Mouse (Mus musculus) limb, embryonic 15.5 days (tissue): ENCODE measurements around the gene Drap1. TPM values are rescaled to one million over a fixed set of nuclear protein-coding genes. Genes with fewer than 3 reads are reported as not detected.

Source experiments
- ATAC-seq: fragments of 200-750 bp; cut with Nextera tagmentation; 2 replicates; pipeline ENCODE4 v1.8.0; 2017; ENCODE audit warnings: low read depth, moderate TSS enrichment; ENCODE audit not compliant: insufficient number of reproducible peaks, low FRiP score, low TSS enrichment
- H3K27ac ChIP-seq: fragments of 300-500 bp; sonication (generic); 2 replicates; pipeline ENCODE4 v1.5.1; 2015; ENCODE audit warnings: moderate library complexity, mild to moderate bottlenecking, inconsistent platforms
- H3K27me3 ChIP-seq: fragments of 300-500 bp; sonication (generic); 2 replicates; pipeline ENCODE4 v1.6.1; 2015; ENCODE audit warnings: inconsistent platforms
- H3K36me3 ChIP-seq: fragments of 300-500 bp; sonication (generic); 2 replicates; pipeline ENCODE4 v1.6.1; 2015; ENCODE audit warnings: inconsistent platforms
- H3K4me1 ChIP-seq: fragments of 300-500 bp; sonication (generic); 2 replicates; pipeline ENCODE4 v1.6.1; 2015; ENCODE audit warnings: inconsistent platforms
- H3K4me2 ChIP-seq: fragments of 300-500 bp; sonication (generic); 2 replicates; pipeline ENCODE4 v1.6.1; 2015; ENCODE audit warnings: mild to moderate bottlenecking, inconsistent platforms
- H3K4me3 ChIP-seq: fragments of 300-500 bp; sonication (generic); 2 replicates; pipeline ENCODE4 v1.5.1; 2015; ENCODE audit warnings: mild to moderate bottlenecking, inconsistent platforms
- H3K9ac ChIP-seq: fragments of 300-500 bp; sonication (generic); 2 replicates; pipeline ENCODE4 v1.6.1; 2015; ENCODE audit warnings: inconsistent platforms
- H3K9me3 ChIP-seq: fragments of 300-500 bp; sonication (generic); 2 replicates; pipeline ENCODE4 v1.6.1; 2016; ENCODE audit warnings: inconsistent platforms
- WGBS: fragments of 180-500 bp; shearing (Covaris S2); methylation state at CpG from one replicate; pipeline ENCODE4 v1.1.7; 2015; 5-methylcytosine and 5-hydroxymethylcytosine counted together
- polyA plus RNA-seq: library from polyadenylated mRNA; unstranded; fragments of >200 nt; fragmentation: Nextera tagmentation; extraction: Ambion mirVana; gene quantifications from 2 replicates; pipeline ENCODE4 v1.2.1, GENCODE M21; 2015

Drap1 gene
- polyA plus RNA-seq, 1 experiment from 2014 or later = 257 TPM

DNA sequence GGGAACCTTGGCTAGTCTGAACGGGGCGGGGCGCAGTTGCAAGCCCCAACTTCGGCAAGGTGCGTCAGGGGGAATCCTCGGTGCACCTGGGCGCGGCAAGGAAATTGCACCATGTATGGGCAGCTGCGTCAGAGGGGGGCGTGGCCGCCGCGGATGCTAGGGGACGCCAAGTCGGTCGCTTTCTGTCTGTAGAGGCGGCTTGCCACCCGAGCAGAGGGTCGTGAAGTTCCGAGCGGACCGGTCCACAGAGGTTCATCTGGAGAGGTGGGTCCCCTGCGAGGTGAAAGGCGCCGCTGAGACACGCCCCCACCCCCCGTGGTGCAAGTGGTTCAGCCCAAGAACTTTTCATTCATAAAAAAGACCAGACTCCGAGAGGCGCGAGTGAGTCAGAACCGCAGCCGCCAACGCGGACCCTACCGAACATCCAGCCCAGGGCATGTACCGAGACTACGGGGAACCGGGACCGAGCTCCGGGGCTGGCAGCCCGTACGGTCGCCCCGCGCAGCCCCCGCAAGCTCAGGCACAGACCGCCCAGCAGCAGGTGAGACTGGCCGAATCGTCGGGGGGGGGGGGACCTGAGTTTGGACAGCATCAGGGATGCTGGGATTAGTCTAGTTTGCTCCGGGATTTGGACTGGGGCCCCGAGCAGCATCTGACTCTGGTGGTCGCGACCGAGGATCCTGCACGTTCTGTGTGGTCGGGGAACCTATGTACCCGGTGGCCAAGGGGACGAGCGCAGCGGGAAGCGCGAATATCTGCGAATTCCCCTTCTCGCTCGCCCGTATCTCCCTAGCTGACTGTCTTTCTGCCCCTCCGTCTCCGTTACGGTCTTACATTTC is 23.0 kb upstream of the Drap1 start, which contains the start of gene Fosl1:
Fosl1 (plus strand) TSS at position 33 of the 839 bp plus-strand sequence.
- peak; percentile 72; the same call in 1 of the 2 replicates for ATAC-seq
- under 1% methylated on average over 70 of the region's 70 CpGs for WGBS
- Histone ChIP-seq H3K9me3 (peaks cover 4% of the 10 kb centered on the region; the same call in 1 of the 2 replicates), H3K4me3 (peak within 1 kb of the TSS; percentile 52), H3K4me2 (peak within 1 kb of the TSS; percentile 89), H3K27ac (no peak within 1 kb of the TSS), H3K36me3 (no peaks in the 10 kb centered on the region), H3K4me1 (peaks cover 22% of the 10 kb centered on the region), H3K9ac (no peak within 1 kb of the TSS), H3K27me3 (peaks cover 56% of the 10 kb centered on the region)

DNA sequence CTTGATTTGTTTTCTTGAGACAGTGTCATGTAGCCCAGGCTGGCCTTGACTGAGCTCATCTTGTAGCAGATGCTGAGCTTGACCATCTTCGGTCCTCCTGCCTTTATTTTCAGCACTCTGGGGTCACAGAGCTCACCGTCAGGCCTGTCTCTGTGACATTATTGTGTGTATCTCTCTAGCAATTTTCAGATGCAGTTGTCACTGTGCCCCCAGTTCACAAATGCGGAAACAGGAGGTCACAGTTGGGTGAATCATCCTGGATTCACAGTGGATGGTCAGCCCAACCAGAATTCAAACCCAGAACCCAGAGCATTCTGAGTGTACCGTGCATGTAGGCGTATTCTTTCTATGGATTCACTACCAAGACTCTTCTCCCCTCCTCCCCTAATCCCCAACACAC is 21.0 kb upstream of the Drap1 start:
- Histone ChIP-seq H3K27ac (no peak overlapping the region), H3K4me1 (peaks cover 22% of the 10 kb centered on the region), H3K4me3 (no peak overlapping the region), H3K9ac (no peak overlapping the region), H3K36me3 (no peaks in the 10 kb centered on the region), H3K4me2 (no peak overlapping the region), H3K27me3 (peaks cover 56% of the 10 kb centered on the region), H3K9me3 (peaks cover 4% of the 10 kb centered on the region; the same call in 1 of the 2 replicates)
- no peak for ATAC-seq
- WGBS = 86% methylated on average over 5 of the region's 5 CpGs

GRCm38 (mm10) chr19:5444954-5445353 is 20.2 kb upstream of the Drap1 start:
- Histone ChIP-seq H3K27ac (no peak overlapping the region), H3K36me3 (no peaks in the 10 kb centered on the region), H3K27me3 (peaks cover 49% of the 10 kb centered on the region), H3K9me3 (peaks cover 4% of the 10 kb centered on the region; the same call in 1 of the 2 replicates), H3K4me2 (no peak overlapping the region), H3K9ac (no peak overlapping the region), H3K4me3 (no peak overlapping the region), H3K4me1 (peaks cover 22% of the 10 kb centered on the region)
- 41% methylated on average over 7 of the region's 7 CpGs for WGBS
- ATAC-seq = no peak

GRCm38 (mm10) chr19:5444371-5444908 is 19.7 kb upstream of the Drap1 start:
- Histone ChIP-seq H3K9me3 (peaks cover 4% of the 10 kb centered on the region; the same call in 1 of the 2 replicates), H3K4me3 (no peak overlapping the region), H3K36me3 (no peaks in the 10 kb centered on the region), H3K27ac (no peak overlapping the region), H3K4me1 (peaks cover 22% of the 10 kb centered on the region), H3K9ac (no peak overlapping the region), H3K4me2 (no peak overlapping the region), H3K27me3 (peaks cover 44% of the 10 kb centered on the region)
- ATAC-seq = no peak
- 58% methylated on average over 9 of the region's 9 CpGs for WGBS

DNA sequence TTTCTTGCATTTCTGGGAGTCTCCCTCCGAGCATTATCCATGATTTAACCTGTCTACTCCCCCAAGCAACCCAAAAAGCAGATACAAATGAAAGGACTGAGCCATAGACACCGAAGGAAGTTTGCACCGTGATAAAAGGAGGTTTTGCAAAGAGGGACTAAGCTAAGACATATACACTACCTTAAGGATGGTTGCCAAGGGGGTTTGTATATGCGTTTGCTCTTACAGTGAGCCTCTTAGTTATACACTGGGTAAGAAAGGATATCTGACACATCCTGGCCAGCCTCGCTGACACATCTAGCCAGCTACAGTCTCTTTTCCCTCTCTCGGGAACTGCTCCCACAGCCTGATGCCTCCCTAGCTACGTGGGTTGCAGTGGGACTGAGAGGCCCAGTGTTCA is 9.2 kb upstream of the Drap1 start:
- ATAC-seq = no peak
- H3K27ac ChIP-seq = 0 out of 2 replicates have a peak overlapping the region, but pooled peaks have one; percentile 17

GRCm38 (mm10) chr19:5432992-5433852 is 8.4 kb upstream of the Drap1 start:
- Histone ChIP-seq H3K27me3 (no peaks in the 10 kb centered on the region), H3K27ac (peak overlapping the region; percentile 72), H3K9ac (peak overlapping the region; percentile 39; the same call in 1 of the 2 replicates), H3K4me1 (peaks cover 29% of the 10 kb centered on the region), H3K36me3 (peaks cover 3% of the 10 kb centered on the region; the same call in 1 of the 2 replicates), H3K4me2 (peak overlapping the region; percentile 67), H3K9me3 (no peaks in the 10 kb centered on the region), H3K4me3 (peak overlapping the region; percentile 26)
- ATAC-seq = peak; percentile 57; the same call in 1 of the 2 replicates
- 3% methylated on average over 16 of the region's 16 CpGs for WGBS

More for the DNA sequence above, 9.2 kb upstream of the Drap1 start:
- WGBS = 61% methylated on average over 7 of the region's 7 CpGs
- no peaks in the 10 kb centered on the region for H3K9me3 ChIP-seq
- H3K9ac ChIP-seq = no peak overlapping the region
- H3K4me1 ChIP-seq = peaks cover 29% of the 10 kb centered on the region
- no peak overlapping the region for H3K4me3 ChIP-seq
- H3K36me3 ChIP-seq = no peaks in the 10 kb centered on the region
- H3K4me2 ChIP-seq = 0 out of 2 replicates have a peak overlapping the region, but pooled peaks have one; percentile 67
- no peaks in the 10 kb centered on the region for H3K27me3 ChIP-seq

DNA sequence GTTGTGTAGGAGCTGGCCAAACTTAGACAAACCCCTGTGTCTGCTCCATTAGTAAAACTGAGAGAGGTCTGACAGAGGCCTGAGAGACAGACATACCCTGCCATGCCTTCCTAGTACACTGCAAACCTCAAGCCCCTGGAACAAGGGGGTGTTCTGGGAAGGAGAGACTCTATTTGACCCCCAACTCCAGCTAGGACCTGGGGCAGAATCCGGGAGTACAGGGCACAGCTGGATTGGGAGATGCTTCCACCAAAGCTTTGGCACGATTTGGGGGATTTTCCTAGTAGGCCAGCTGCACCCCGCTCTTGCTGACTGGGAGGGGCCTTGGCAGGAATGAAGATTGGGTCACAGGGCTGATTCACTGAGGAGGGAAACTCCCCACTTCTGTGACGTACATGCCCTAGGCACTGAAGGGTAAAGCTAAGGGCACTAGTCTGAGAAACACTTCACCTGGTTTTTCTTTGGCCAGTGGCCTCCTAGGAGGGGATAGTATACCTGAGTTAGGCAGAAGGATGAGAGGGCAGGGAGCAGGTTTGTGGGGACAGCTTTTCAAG is 7.2 kb upstream of the Drap1 start:
- WGBS = 62% methylated on average over 4 of the region's 4 CpGs
- Histone ChIP-seq H3K9me3 (no peaks in the 10 kb centered on the region), H3K27me3 (no peaks in the 10 kb centered on the region), H3K36me3 (peaks cover 6% of the 10 kb centered on the region), H3K4me3 (no peak overlapping the region), H3K9ac (no peak overlapping the region), H3K4me2 (no peak overlapping the region), H3K27ac (peak overlapping the region; percentile 72; the same call in 1 of the 2 replicates), H3K4me1 (peaks cover 32% of the 10 kb centered on the region)
- ATAC-seq = no peak

DNA sequence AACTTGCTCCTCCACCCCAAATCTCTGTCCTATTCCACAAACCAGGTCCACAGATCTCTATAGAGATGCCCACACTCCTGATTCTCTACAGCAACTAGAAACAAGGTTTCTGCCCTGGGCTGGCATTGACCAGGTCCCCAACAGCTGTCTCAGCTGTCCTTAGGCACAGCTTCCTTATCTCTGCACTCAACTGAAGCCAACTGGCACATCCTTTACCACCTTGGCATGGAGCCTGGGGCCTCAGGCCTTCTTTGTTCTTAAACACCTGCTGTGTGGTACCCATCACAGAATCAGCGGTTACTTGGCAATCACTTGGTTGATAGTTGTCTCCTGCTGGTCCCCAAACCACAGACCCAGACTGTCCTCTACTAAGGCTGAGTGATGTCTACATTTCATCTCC is 5.6 kb upstream of the Drap1 start:
- 82% methylated on average over 1 of the region's 1 CpGs for WGBS
- H3K36me3 ChIP-seq = peaks cover 17% of the 10 kb centered on the region
- no peaks in the 10 kb centered on the region for H3K27me3 ChIP-seq
- H3K4me1 ChIP-seq = peaks cover 46% of the 10 kb centered on the region
- no peak overlapping the region for H3K4me2 ChIP-seq
- H3K9ac ChIP-seq = no peak overlapping the region
- H3K27ac ChIP-seq = no peak overlapping the region
- no peaks in the 10 kb centered on the region for H3K9me3 ChIP-seq
- no peak for ATAC-seq
- no peak overlapping the region for H3K4me3 ChIP-seq

DNA sequence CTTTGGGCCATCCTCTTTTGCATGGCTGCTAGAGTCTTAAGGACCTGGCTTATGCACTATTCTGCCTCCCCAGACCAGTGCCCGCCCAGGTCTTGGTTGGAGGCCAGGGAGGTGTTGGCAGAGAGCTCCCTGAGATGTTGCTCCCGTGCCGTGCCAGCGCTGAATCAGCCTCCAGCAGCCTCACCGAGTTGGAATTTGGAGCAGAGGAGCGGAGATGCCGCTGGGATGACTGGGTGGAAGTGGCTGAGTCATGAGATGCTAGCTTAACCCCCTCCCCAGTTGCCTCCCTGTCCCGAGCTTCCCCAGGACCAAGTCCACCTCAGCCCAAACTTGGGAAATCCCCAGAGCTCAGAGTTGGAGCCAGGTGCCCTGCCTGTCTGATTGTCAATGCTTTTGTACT is 5.0 kb upstream of the Drap1 start:
- WGBS = 66% methylated on average over 8 of the region's 8 CpGs
- H3K9me3 ChIP-seq = no peaks in the 10 kb centered on the region
- no peaks in the 10 kb centered on the region for H3K27me3 ChIP-seq
- H3K27ac ChIP-seq = no peak overlapping the region
- ATAC-seq = no peak
- H3K4me2 ChIP-seq = no peak overlapping the region
- H3K4me1 ChIP-seq = peaks cover 46% of the 10 kb centered on the region
- H3K36me3 ChIP-seq = peaks cover 17% of the 10 kb centered on the region
- no peak overlapping the region for H3K9ac ChIP-seq
- no peak overlapping the region for H3K4me3 ChIP-seq

GRCm38 (mm10) chr19:5429219-5429618 is 4.4 kb upstream of the Drap1 start:
- ATAC-seq = no peak
- H3K9ac ChIP-seq = no peak overlapping the region

GRCm38 (mm10) chr19:5428083-5428482 is 3.3 kb upstream of the Drap1 start:
- H3K36me3 ChIP-seq = peaks cover 18% of the 10 kb centered on the region
- no peaks in the 10 kb centered on the region for H3K27me3 ChIP-seq
- WGBS = 63% methylated on average over 2 of the region's 2 CpGs
- H3K4me3 ChIP-seq = no peak overlapping the region
- no peak overlapping the region for H3K4me2 ChIP-seq
- no peak overlapping the region for H3K9ac ChIP-seq
- no peak for ATAC-seq
- H3K9me3 ChIP-seq = no peaks in the 10 kb centered on the region
- no peak overlapping the region for H3K27ac ChIP-seq
- peaks cover 45% of the 10 kb centered on the region for H3K4me1 ChIP-seq

More at GRCm38 (mm10) chr19:5429219-5429618, 4.4 kb upstream of the Drap1 start:
- H3K36me3 ChIP-seq = peaks cover 17% of the 10 kb centered on the region
- H3K4me1 ChIP-seq = peaks cover 45% of the 10 kb centered on the region
- WGBS = 79% methylated on average over 4 of the region's 4 CpGs
- H3K27me3 ChIP-seq = no peaks in the 10 kb centered on the region
- H3K4me2 ChIP-seq = no peak overlapping the region
- no peaks in the 10 kb centered on the region for H3K9me3 ChIP-seq
- H3K4me3 ChIP-seq = no peak overlapping the region
- H3K27ac ChIP-seq = no peak overlapping the region
